Mouse (Mus musculus) neural tube, embryonic 14.5 days (tissue): ENCODE results near the gene Rapgef3. TPM values are rescaled to one million over a fixed set of nuclear protein-coding genes. Genes with fewer than 3 reads are reported as not detected.

Source experiments
- ATAC-seq: fragments of 200-750 bp; cut with Nextera tagmentation; 2 replicates; pipeline ENCODE4 v1.8.0; 2017; ENCODE audit warnings: low read depth, mild to moderate bottlenecking, moderate TSS enrichment, moderate library complexity
- H3K27ac ChIP-seq: fragments of 300-500 bp; sonication (generic); 2 replicates; pipeline ENCODE4 v1.5.1; 2014; ENCODE audit warnings: low read depth, mild to moderate bottlenecking, control low read depth, low read length, moderate library complexity, mixed read lengths
- H3K27me3 ChIP-seq: fragments of 300-500 bp; sonication (generic); 2 replicates; pipeline ENCODE4 v1.6.1; 2014; ENCODE audit warnings: low read length; ENCODE audit not compliant: control insufficient read depth, insufficient read depth
- H3K36me3 ChIP-seq: fragments of 300-500 bp; sonication (generic); 2 replicates; pipeline ENCODE4 v1.6.1; 2014; ENCODE audit warnings: low read length, mixed read lengths; ENCODE audit not compliant: control insufficient read depth, insufficient read depth
- H3K4me1 ChIP-seq: fragments of 300-500 bp; sonication (generic); 2 replicates; pipeline ENCODE4 v1.6.1; 2014; ENCODE audit warnings: low read length; ENCODE audit not compliant: control insufficient read depth, insufficient read depth
- H3K4me2 ChIP-seq: fragments of 300-500 bp; sonication (generic); 2 replicates; pipeline ENCODE4 v1.6.1; 2014; ENCODE audit warnings: mild to moderate bottlenecking, low read depth, low read length, control low read depth
- H3K4me3 ChIP-seq: fragments of 300-500 bp; sonication (generic); 2 replicates; pipeline ENCODE4 v1.5.1; 2014; ENCODE audit warnings: low read depth, low read length, control low read depth, mixed read lengths
- H3K9ac ChIP-seq: fragments of 300-500 bp; sonication (generic); replicated peaks from 2 replicates; pipeline ENCODE4 v1.6.1; 2014; ENCODE audit warnings: low read depth, mild to moderate bottlenecking, control low read depth, low read length, mixed read lengths
- H3K9me3 ChIP-seq: fragments of 300-500 bp; sonication (generic); 2 replicates; pipeline ENCODE4 v1.6.1; 2016; ENCODE audit warnings: low read length; ENCODE audit not compliant: control insufficient read depth
- WGBS: fragments of 180-500 bp; shearing (Covaris S2); extraction: QIAGEN DNeasy Blood & Tissue Kit; methylation state at CpG from one replicate; pipeline ENCODE4 v1.1.7; 2014; 5-methylcytosine and 5-hydroxymethylcytosine counted together
- polyA plus RNA-seq: library from polyadenylated mRNA; unstranded; fragments of >200 nt; fragmentation: Nextera tagmentation; extraction: Ambion mirVana; gene quantifications from 2 replicates; pipeline ENCODE4 v1.2.1, GENCODE M21; 2014

The Rapgef3 gene
- polyA plus RNA-seq, 1 experiment from 2014 or later: 6.7 TPM

- H3K4me2 ChIP-seq: 0 out of 2 replicates have a peak overlapping the region, but pooled peaks have one; percentile 20
- 0 out of 2 replicates have a peak, but pooled peaks cover 3% of the 10 kb centered on the region for H3K27me3 ChIP-seq
- no peaks in the 10 kb centered on the region for H3K36me3 ChIP-seq
- no peak overlapping the region for H3K27ac ChIP-seq
- H3K9ac ChIP-seq: no peak overlapping the region
- no peak for ATAC-seq
- 10% methylated on average over 24 of the region's 24 CpGs for WGBS
- peaks cover 9% of the 10 kb centered on the region; the same call in 1 of the 2 replicates for H3K4me1 ChIP-seq
- no peak overlapping the region for H3K4me3 ChIP-seq
- H3K9me3 ChIP-seq: no peaks in the 10 kb centered on the region
Observed at GRCm38 (mm10) chr15:97781961-97782748, 14.4 kb upstream of the Rapgef3 start.

- Histone ChIP-seq H3K4me1 (peaks cover 9% of the 10 kb centered on the region; the same call in 1 of the 2 replicates), H3K36me3 (no peaks in the 10 kb centered on the region), H3K4me2 (no peak overlapping the region), H3K27me3 (0 out of 2 replicates have a peak, but pooled peaks cover 3% of the 10 kb centered on the region), H3K9ac (no peak overlapping the region), H3K27ac (no peak overlapping the region), H3K4me3 (no peak overlapping the region), H3K9me3 (no peaks in the 10 kb centered on the region)
- WGBS: 76% methylated on average over 12 of the region's 12 CpGs
- no peak for ATAC-seq
Observed at GRCm38 (mm10) chr15:97780611-97781031, 12.8 kb upstream of the Rapgef3 start.

GRCm38 (mm10) chr15:97779576-97779975, 11.8 kb upstream of the Rapgef3 start:
- 83% methylated on average over 1 of the region's 1 CpGs for WGBS
- H3K4me3 ChIP-seq: no peak overlapping the region
- no peaks in the 10 kb centered on the region for H3K36me3 ChIP-seq
- H3K4me2 ChIP-seq: no peak overlapping the region
- H3K9ac ChIP-seq: no peak overlapping the region
- H3K27ac ChIP-seq: no peak overlapping the region
- ATAC-seq: no peak
- 0 out of 2 replicates have a peak, but pooled peaks cover 3% of the 10 kb centered on the region for H3K27me3 ChIP-seq
- H3K9me3 ChIP-seq: no peaks in the 10 kb centered on the region
- H3K4me1 ChIP-seq: peaks cover 6% of the 10 kb centered on the region; the same call in 1 of the 2 replicates

DNA sequence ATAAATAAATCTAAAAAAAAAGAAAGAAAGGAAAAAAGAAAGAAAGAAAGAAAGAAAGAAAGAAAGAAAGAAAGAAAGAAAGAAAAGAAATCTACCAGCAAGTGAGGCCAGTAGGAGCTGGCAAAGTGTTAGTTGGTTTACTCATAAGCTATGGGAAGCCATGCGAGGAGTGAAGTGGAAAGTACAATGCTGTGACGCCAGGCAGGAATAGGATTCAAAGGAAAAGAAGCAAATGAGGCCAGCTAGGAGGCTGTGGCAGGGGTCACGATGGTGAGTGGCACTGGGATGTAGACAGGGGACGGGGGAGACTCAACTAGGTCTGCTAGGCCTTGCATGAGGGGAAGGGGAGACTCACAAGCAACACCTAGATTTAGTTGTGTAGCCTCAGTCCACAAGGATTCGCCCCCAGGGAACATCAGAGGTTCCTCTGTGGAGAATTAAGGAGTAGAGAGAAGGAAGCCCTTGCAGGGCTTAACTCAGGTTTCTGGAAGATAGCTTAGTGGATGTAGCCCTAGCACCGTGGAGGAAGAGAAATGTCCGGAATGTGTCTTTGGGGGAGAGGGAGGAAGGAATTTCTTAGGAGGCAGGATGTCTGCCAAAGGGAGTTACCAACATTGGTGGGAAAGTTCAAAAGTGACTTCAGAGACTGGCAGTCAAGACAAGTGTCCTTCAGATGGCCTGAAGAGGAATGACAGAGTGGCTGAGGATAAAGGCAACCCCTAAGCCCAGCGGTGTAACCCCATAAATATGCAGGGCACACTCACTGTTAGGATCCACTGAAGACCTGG, 10.7 kb upstream of the Rapgef3 start, which contains the start of gene Slc48a1:
TSS of gene Slc48a1 (plus strand) at position 210 of the 788 bp plus-strand sequence.
- Histone ChIP-seq H3K4me1 (peaks cover 6% of the 10 kb centered on the region; the same call in 1 of the 2 replicates), H3K36me3 (no peaks in the 10 kb centered on the region), H3K9me3 (no peaks in the 10 kb centered on the region), H3K27ac (no peak within 1 kb of the TSS), H3K9ac (no peak within 1 kb of the TSS), H3K4me2 (no peak within 1 kb of the TSS), H3K4me3 (no peak within 1 kb of the TSS), H3K27me3 (0 out of 2 replicates have a peak, but pooled peaks cover 3% of the 10 kb centered on the region)
- WGBS: 77% methylated on average over 8 of the region's 8 CpGs
- ATAC-seq: no peak

GRCm38 (mm10) chr15:97776919-97777318, 9.1 kb upstream of the Rapgef3 start:
- no peak for ATAC-seq
- no peak overlapping the region for H3K27ac ChIP-seq
- WGBS: 73% methylated on average over 6 of the region's 6 CpGs
- H3K4me2 ChIP-seq: no peak overlapping the region
- H3K4me3 ChIP-seq: no peak overlapping the region
- no peaks in the 10 kb centered on the region for H3K9me3 ChIP-seq
- no peaks in the 10 kb centered on the region for H3K36me3 ChIP-seq
- no peak overlapping the region for H3K9ac ChIP-seq
- H3K4me1 ChIP-seq: no peaks in the 10 kb centered on the region; the same call in 1 of the 2 replicates
- H3K27me3 ChIP-seq: no peaks in the 10 kb centered on the region

- Histone ChIP-seq H3K27ac (no peak overlapping the region), H3K4me2 (no peak overlapping the region), H3K9ac (no peak overlapping the region), H3K4me1 (no peaks in the 10 kb centered on the region; the same call in 1 of the 2 replicates), H3K9me3 (no peaks in the 10 kb centered on the region), H3K36me3 (no peaks in the 10 kb centered on the region), H3K27me3 (no peaks in the 10 kb centered on the region), H3K4me3 (no peak overlapping the region)
- WGBS: 8% methylated on average over 8 of the region's 8 CpGs
- ATAC-seq: no peak
Observed at GRCm38 (mm10) chr15:97776514-97776913, 8.7 kb upstream of the Rapgef3 start.

DNA sequence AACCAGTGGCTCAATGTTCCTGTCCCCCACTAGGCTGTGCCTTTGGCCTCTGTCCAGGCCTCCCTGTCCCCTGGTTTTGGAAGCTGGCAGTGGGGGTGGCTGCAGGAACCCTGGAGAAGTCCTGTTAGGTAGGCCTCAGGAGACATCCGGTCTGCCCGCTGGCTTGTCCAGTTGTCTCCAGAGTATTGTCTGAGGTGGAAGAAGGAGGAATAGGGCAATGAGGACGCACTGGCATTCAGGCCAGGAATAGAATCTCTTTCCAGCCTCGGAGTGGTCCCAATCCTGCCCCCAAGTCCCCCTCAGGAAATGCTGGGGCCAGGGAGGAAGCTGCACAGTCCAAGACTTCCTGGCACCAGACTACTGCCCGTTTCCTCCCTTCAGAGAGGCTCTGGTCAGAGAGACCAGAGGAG, 6.2 kb upstream of the Rapgef3 start:
- Histone ChIP-seq H3K4me1 (no peaks in the 10 kb centered on the region; the same call in 1 of the 2 replicates), H3K4me2 (no peak overlapping the region), H3K4me3 (no peak overlapping the region), H3K27ac (no peak overlapping the region), H3K27me3 (peaks cover 3% of the 10 kb centered on the region; the same call in 1 of the 2 replicates), H3K36me3 (no peaks in the 10 kb centered on the region), H3K9ac (no peak overlapping the region), H3K9me3 (no peaks in the 10 kb centered on the region)
- no peak for ATAC-seq
- 79% methylated on average over 5 of the region's 5 CpGs for WGBS

GRCm38 (mm10) chr15:97773108-97773507, 5.3 kb upstream of the Rapgef3 start:
- Histone ChIP-seq H3K4me2 (no peak overlapping the region), H3K4me3 (no peak overlapping the region), H3K27me3 (peaks cover 3% of the 10 kb centered on the region; the same call in 1 of the 2 replicates), H3K9me3 (no peaks in the 10 kb centered on the region), H3K9ac (no peak overlapping the region), H3K4me1 (peaks cover 4% of the 10 kb centered on the region), H3K36me3 (no peaks in the 10 kb centered on the region), H3K27ac (no peak overlapping the region)
- ATAC-seq: peak; percentile 46; the same call in 1 of the 2 replicates
- 34% methylated on average over 5 of the region's 5 CpGs for WGBS
